Mouse (Mus musculus) mouse trophoblast stem cell (cell line): ENCODE results near the gene Usp53.

Source experiments
- in situ Hi-C, 2 experiments: fragments of 300-500 bp; cut with MseI, MboI; formaldehyde crosslinking; loops; 2 replicates in 1 of 2; 3 replicates in 1 of 2; pipeline ENCODE4 v1.15.1; 2025

The Usp53 gene

GRCm38 (mm10) chr3:122888371-122888819 lies 95.9 kb downstream of the Usp53 start:
- in situ Hi-C loops: no loop called here

DNA sequence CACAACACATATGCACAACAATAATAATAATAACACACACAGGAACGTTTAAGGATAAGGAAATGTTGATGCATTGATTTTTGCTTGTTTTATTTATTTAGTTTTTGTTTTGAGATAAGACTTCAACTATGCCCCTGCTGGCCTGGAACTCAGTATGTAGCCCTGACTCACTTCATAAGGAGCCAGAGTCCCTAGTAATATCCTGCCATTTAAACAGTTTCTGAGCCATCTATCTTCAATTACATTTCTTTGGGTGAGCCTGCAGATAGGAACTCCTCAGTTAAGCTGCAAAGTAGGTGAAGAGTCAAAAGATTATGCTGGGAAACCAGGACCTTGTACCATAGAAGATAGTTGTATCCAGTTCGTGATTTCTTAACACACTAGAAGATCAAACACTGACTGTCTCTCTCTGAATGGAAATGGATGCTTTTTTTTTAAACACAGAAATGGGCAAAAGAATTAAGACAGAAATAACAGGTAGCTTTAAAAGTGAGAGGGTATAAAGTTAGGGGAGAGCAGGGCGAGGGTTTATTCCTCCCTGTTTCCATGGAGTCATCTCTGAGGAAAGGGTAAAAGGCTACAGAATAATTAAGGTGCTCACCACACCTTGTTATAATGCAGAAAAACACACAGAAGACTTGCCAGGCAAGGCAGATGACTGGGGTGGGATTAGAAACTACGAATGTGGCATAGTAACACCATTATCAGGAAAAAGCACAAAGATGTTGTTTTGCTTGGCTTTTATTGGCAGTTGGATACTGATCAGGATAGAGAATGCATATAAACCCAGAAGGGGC lies 96.6 kb downstream of the Usp53 start:
- in situ Hi-C loops: no loop called here
